Mouse (Mus musculus) splenic B cell, adult 2 months (primary cell): ENCODE results near the gene Acacb.
A peak's percentile ranks its signal among the peaks of the same experiment; 100 is the strongest.

Experiments used
- DNase-seq: peaks from one replicate; pipeline ENCODE4 v3.0.0-alpha.2; 2011; ENCODE audit warnings: low read depth, low spot score
- H3K27me3 ChIP-seq: 2 replicates; pipeline ENCODE4 v1.6.1; 2012; ENCODE audit warnings: mild to moderate bottlenecking, low read length, moderate library complexity, mixed read lengths; ENCODE audit not compliant: control insufficient read depth, poor library complexity, insufficient read depth, severe bottlenecking
- H3K36me3 ChIP-seq: 2 replicates; pipeline ENCODE4 v1.6.1; 2012; ENCODE audit warnings: mild to moderate bottlenecking, low read length, moderate library complexity, mixed read lengths; ENCODE audit not compliant: control insufficient read depth, poor library complexity, insufficient read depth, severe bottlenecking

Gene Acacb

DNA sequence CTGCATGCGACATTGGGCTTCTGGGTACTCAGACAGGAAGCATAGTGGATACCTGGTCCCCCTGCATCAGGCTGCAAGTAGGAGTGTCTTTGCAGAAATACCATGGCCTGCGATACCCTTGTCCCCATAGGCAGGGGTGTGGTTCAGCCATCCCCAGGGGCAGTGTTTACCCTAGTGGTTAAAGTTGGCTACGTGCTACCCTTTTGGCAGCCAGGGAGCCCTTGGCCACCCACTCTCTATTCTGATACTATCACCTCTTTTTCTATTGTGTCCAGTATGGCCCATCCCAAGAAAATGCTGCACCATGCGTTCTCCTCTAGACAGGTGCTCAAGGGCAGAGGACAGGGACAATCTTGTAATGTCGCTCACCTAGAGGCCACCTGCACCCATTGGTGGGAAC, 8.4 kb downstream of the Acacb start:
- H3K36me3 ChIP-seq, result no peaks in the 10 kb centered on the region
- DNase-seq, result no peak
- no peaks in the 10 kb centered on the region for H3K27me3 ChIP-seq

DNA sequence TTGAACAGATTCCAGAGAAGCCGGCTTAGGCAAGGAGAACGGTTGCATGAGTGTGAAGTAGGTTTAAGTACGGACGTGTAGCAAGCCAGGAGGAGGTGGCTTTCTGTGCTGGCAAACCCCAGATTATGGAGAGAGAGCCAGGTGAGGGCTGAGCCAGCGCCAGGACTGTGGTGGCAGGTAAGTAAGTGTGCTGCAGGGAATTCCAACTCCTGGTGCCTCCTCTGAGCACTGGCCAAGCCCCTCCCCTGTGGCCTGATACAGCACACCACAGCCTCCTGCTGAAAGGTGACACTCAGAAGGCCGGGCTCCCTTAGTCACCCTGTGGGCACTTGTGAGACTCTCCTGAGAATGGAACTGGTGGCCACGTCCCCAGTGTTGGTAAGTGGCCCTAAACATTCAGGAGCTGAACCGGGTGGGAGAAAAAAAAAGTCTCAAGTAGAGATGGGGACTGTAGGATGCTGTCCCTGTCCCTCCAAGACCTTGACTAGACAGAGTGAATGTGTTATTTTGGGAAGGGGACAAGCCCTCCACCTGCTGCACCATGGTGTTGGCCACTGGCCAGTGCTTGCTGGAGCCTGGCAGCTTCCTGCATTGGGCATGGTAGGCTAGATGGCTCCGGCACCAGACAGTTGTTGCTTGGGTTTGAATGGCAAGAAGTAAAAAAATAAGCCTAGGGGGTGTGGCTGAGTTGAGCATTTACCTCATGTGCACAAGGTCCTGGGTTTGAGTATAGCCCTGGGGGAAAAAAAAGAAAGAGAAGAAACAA, 9.0 kb downstream of the Acacb start:
- no peaks in the 10 kb centered on the region for H3K36me3 ChIP-seq
- no peaks in the 10 kb centered on the region for H3K27me3 ChIP-seq
- DNase-seq, result no peak

DNA sequence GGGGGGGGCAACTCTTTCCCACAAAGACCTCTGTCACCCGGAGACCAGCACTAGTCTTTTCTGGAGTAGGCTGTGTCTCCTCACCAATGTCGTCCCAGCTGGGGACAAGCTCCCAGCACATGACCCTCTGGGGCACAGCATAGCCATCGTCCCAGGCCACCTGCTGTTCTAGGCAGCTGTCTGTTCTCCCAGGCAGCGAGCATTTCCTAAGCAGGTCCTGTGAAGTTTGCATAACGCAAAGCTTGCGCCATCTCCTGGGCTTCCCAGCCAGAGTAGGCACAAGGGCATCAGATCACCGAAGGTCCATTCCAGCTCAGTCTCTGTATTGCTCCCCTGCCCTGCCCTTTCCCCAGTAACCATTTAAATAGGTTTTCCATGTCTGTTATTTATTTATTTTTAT, 10.9 kb downstream of the Acacb start:
- Histone ChIP-seq H3K36me3 (no peaks in the 10 kb centered on the region), H3K27me3 (no peaks in the 10 kb centered on the region)
- no peak for DNase-seq

DNA sequence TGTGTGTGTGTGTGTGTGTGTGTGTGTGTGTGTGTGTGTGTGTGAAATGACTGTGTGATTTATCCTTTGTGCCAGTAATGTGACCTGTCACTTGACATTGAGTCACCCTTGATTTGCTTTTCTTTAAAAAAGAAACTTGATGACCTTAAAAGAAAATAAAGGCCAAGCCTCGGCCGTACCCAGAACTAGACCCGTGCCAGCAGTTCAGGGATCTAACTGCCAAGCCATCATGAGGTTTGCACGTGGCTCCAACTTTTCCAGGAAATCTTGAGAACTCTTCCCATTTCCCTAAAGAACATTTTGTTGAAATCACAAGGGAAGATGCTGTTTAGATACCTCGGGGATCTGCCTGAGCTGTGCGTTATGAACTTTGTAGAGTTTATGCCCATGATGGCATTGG, 15.1 kb downstream of the Acacb start:
- no peaks in the 10 kb centered on the region for H3K36me3 ChIP-seq
- no peak for DNase-seq
- H3K27me3 ChIP-seq, result no peaks in the 10 kb centered on the region

DNA sequence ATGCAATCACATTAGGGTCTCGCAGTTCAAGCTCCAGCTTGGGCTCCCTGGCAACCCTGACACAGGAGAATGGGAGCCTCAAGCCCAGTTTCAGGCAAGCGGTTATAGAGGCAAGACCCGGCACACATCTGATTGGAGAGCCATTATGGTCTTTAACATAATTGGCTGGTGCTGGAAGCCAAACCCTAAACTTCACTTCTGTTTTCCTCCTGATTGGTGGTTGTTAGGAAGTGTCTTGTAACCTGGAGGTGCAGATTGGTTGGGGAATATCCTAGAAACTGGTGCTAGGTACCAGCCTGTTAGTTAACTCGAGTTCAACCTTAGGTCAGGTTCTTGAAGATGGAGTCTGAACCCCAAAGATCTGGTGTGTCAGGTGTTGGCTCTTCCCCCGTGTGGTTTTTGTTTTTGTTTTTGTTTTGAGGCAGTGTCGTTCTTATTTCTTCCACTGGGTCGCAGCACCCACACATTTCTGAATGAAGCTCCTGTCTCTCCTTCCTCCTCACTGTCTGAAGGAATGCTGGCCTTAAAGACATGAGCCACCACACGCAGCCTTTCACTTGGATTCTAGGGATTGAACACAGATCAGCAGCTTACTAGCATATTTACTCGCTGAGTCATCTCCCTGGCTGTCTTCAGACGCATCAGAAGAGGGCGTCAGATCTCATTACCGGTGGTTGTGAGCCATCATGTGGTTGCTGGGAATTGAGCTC, 15.9 kb downstream of the Acacb start:
- H3K27me3 ChIP-seq, result no peaks in the 10 kb centered on the region
- H3K36me3 ChIP-seq, result no peaks in the 10 kb centered on the region
- no peak for DNase-seq

DNA sequence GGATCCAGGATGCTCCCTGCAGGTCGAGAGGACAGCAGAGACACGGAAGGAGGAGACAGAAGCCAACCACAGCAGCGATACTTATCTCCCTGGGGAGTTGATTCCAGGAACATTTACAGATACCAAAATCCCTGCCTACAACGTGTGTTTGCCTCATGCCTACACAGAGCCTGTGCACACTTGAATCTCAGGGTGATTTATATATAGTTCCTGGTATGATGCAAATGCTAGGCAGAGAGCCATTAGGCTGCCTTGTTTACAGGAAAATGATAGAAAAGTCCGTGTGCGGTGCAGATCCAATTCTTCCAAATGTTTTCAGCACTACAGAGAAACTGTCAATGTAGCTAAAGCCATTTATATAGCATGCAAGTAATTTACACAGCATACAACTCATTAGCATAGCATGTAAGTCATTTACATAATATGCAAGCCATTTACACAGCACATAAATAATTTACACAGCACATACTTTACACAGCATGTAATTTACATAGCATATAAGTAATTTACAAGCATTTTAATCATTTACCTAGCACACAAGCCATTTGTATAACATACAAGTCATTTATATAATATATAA, 16.9 kb downstream of the Acacb start:
- no peaks in the 10 kb centered on the region for H3K36me3 ChIP-seq
- no peaks in the 10 kb centered on the region for H3K27me3 ChIP-seq
- DNase-seq, result no peak

DNA sequence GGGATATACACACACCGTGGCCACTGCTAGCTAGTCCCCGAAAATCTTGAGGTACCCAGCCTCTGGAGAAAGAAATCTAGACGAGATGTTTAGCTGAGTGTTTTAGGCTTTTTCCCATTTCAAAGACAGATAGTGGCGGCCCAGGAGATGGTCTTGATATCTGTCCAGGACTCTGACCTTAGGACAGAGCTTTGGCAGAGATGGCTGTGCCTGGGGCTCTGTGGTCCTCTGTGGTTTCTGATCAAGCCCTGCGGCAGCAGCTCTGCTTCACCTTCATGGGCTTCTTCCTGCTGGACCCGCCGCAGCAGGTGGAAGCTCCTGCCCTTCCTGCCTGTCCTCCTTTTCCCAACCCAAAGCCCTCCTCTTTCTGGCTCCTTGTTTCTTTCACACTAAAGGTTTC, 24.0 kb downstream of the Acacb start:
- no peak for DNase-seq
- H3K36me3 ChIP-seq, result no peaks in the 10 kb centered on the region
- H3K27me3 ChIP-seq, result no peaks in the 10 kb centered on the region

DNA sequence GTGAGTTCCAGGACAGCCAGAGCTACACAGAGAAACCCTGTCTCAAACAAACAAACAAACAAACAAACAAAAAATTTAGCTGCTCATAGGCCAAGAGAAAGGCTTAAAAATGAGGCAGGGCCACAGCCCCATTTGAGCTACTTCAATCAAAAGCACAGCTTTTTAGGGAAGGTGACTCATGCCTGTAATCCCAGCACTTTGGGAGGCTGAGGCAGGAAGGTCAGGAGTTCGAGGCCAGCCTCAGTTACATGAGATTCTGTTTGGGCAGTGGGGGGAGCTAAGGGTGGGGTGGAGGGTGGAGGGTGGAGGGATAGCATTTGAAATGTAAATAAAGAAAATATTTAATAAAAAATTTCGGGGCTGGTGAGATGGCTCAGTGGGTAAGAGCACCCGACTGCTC, 26.6 kb downstream of the Acacb start:
- peak; percentile 42 for DNase-seq
- Histone ChIP-seq H3K36me3 (no peaks in the 10 kb centered on the region), H3K27me3 (no peaks in the 10 kb centered on the region; the same call in 1 of the 2 replicates)

DNA sequence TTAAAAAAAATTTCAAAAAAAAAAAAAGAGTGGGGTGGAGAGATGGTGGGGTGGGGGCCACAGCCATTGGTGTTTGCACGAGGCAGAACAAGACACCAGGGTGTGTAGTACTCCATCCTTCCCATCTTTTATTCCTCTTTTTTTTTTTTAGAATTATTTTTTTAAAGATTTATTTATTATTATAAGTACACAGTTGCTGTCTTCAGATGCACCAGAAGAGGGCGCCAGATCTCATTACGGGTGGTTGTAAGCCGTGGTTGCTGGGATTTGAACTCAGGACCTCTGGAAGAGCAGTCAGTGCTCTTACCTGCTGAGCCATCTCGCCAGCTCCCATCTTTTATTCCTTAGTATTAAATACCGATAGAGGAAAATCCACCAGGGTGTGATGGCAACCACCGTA, 27.1 kb downstream of the Acacb start:
- no peak for DNase-seq
- no peaks in the 10 kb centered on the region; the same call in 1 of the 2 replicates for H3K27me3 ChIP-seq
- H3K36me3 ChIP-seq, result no peaks in the 10 kb centered on the region

DNA sequence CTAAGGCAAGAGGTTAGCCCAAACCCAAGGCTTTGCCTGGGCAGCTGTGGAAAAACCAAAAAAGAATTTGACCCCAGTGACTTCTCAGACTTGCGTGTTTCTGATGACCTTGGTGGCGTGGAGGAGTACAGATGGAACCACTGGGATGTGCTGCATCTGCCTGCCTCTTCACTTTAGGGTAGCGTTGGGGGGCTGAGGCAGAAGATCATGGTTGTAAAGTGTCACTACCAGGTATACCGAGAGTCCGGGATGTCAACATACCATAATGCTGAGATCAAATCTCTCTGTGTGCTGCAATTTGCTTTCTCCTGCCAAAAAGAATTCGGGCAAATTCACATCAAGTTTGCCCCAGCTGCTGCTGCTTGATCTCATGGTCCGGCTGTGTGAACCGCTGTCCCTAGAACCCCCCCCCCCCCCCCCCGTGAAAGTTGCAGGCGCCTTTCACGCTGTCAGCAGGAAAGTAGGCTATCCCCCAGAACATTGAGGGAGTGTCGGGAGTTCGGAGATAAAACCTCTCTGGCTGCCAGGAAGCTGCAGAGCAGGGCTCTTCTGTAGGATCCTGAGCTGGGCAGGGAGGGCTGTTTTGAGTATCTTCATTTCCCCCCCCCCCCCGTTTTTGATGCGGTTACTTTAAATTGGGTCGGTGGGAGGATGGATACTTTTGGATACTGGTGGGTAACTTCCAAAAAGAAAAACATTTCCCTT, 27.7 kb downstream of the Acacb start:
- H3K36me3 ChIP-seq, result no peaks in the 10 kb centered on the region
- no peak for DNase-seq
- H3K27me3 ChIP-seq, result no peaks in the 10 kb centered on the region; the same call in 1 of the 2 replicates

DNA sequence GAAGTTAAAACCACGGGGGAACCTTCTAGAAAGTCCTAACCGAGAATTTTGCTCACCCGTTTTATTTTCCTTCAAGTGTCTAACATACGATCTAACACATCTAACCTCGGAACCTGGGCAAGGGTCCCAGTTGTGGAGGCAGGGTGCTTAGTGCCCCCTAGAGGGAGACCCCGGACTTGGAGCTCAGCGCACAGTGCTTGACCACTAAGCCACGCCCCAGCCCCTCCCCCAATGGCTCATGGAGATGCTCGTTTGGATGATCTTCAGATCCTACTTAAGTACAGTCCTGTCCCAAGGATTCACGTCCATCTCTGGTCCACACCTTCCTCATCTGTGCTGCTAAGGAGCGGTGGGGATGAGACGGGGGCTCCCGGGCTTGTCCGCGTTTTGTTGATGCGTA, 28.3 kb downstream of the Acacb start:
- DNase-seq, result peak; percentile 30
- Histone ChIP-seq H3K27me3 (no peaks in the 10 kb centered on the region; the same call in 1 of the 2 replicates), H3K36me3 (no peaks in the 10 kb centered on the region)

DNA sequence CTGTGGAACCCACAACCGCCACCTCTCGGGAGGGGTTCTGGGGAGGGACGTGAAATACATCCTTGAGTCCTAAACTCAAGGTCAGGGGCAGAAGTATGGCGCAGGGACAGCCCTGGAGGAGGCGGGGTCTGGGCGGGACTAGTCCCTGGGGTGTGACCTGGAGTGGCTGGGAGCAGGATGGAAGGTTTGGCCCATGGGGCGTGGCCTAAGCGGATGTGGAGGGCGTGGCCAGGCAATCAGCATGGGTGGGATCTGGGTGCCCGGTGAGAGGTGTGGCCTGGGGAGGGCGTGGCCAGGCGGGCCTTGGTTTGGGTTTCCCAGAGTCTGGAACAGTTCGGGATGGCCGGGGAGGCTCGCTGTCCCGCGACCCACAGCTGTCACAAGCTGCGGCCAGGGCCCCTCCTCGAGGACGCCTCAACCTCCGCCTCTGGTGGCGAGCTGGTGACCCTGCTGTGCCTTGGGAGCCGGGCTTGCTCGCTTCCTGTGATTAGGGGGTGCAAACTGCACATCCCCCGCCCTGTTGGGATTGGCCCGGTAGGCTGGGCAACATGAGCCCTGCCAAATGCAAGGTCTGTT, 29.3 kb downstream of the Acacb start:
- no peaks in the 10 kb centered on the region; the same call in 1 of the 2 replicates for H3K27me3 ChIP-seq
- H3K36me3 ChIP-seq, result no peaks in the 10 kb centered on the region
- peak; percentile 52 for DNase-seq

DNA sequence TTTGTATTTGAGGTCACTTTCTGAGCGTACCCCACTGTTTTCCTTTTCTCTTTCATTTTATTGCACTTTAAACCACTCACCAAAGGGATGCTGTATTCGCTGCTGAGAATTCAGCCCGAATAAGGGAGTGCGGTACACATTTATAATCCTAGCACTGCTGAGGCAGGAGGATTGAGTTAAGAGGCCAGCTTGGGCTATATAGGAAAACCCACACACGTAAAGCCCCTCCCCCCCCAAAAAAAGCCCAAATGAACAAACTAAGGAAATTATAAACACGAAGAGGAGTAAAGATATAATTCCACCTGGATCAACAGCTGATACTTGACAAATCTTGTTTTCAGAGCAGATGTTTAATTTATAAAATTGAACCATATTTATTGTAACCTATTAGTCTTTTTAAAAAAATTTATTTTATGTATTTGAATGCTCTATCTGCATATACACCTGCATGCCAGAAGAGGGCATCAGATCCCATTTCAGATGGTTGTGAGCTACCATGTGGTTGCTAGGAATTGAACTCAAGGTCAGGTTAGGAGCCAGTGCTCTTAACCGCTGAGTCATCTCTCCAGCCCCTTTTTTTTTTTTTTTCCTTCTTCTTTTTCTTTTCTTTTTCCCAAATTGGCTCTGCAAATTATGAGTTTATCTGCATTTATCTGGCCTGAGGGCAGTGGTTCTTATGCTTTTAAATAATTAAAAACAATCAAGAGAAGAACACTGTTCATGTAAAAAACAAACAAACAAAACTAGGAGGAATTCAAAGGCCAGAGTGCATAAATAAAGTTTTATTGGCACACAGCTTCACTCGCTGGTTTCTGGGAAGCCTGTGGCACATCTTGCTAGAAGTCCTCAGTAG, 30.4 kb downstream of the Acacb start:
- DNase-seq, result no peak
- Histone ChIP-seq H3K36me3 (no peaks in the 10 kb centered on the region), H3K27me3 (no peaks in the 10 kb centered on the region; the same call in 1 of the 2 replicates)
